Mouse (Mus musculus): Measurements from ENCODE around the gene Pla2g5. TPM values are rescaled to one million over a fixed set of nuclear protein-coding genes. Genes with fewer than 3 reads are reported as not detected.

The Pla2g5 gene
- polyA plus RNA-seq, 1 experiment from 2014 or later: 0.35 TPM

DNA sequence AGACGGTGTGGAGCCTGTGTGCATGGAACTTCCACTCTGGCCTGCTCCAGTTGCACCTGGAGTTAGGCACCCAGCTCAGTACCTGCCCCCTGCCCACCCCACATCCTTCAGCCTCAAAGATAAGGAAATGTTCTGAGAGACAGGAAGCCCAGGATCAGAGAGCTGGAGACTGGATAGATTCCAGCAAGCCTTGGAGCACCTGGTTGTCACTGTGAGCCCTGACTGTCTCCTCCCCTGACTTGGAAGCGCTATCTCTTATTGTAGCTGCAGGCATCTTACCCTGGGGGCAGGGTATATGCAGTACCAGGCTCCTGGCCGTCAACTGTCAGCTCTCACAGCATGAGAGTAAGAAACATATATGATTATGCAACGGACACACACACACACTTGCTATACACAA is 107.8 kb downstream of the Pla2g5 start:
- Histone ChIP-seq H3K27ac (ENCODE audit: low read depth, low read length) (no peak overlapping the region), H3K9me3 (ENCODE audit: control insufficient read depth, low read length) (no peaks in the 10 kb centered on the region), H3K9ac (ENCODE audit: low read depth, low read length) (no peak overlapping the region), H3K4me2 (replicated peaks; ENCODE audit: low read depth, low read length) (no peak overlapping the region), H3K4me1 (ENCODE audit: control insufficient read depth, insufficient read depth, low read length) (no peaks in the 10 kb centered on the region), H3K36me3 (ENCODE audit: control insufficient read depth, insufficient read depth, low read length) (no peaks in the 10 kb centered on the region), H3K4me3 (ENCODE audit: low read length) (no peak overlapping the region), H3K27me3 (ENCODE audit: control insufficient read depth, insufficient read depth, low read length) (no peaks in the 10 kb centered on the region)
- ATAC-seq (ENCODE audit: low FRiP score, low TSS enrichment): no peak
- 79% methylated on average over 4 of the region's 4 CpGs for WGBS

DNA sequence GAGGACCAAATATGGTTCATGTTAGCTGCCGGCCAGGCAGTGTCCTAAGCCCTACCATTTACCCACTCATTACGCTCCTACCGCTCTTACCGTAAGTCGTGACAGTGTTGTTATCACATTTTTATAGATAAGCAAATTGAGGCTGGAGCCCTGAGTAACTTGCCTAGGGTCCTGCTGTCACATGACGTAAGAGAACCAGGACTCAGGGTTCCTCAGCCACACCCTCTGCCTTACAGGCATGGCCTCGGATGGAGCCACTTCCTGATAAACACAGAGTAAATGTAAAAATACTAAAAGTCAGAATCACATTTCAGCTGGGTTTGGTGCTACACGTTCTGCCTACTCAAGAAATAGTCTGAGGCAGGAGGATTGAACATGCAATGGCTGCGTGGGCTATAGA is 108.8 kb downstream of the Pla2g5 start:
- Histone ChIP-seq H3K4me1 (ENCODE audit: control insufficient read depth, insufficient read depth, low read length) (no peaks in the 10 kb centered on the region), H3K9ac (ENCODE audit: low read depth, low read length) (no peak overlapping the region), H3K27me3 (ENCODE audit: control insufficient read depth, insufficient read depth, low read length) (no peaks in the 10 kb centered on the region), H3K9me3 (ENCODE audit: control insufficient read depth, low read length) (no peaks in the 10 kb centered on the region), H3K36me3 (ENCODE audit: control insufficient read depth, insufficient read depth, low read length) (no peaks in the 10 kb centered on the region), H3K4me2 (replicated peaks; ENCODE audit: low read depth, low read length) (no peak overlapping the region), H3K4me3 (ENCODE audit: low read length) (no peak overlapping the region), H3K27ac (ENCODE audit: low read depth, low read length) (no peak overlapping the region)
- ATAC-seq (ENCODE audit: low FRiP score, low TSS enrichment): no peak
- WGBS: 79% methylated on average over 9 of the region's 9 CpGs

DNA sequence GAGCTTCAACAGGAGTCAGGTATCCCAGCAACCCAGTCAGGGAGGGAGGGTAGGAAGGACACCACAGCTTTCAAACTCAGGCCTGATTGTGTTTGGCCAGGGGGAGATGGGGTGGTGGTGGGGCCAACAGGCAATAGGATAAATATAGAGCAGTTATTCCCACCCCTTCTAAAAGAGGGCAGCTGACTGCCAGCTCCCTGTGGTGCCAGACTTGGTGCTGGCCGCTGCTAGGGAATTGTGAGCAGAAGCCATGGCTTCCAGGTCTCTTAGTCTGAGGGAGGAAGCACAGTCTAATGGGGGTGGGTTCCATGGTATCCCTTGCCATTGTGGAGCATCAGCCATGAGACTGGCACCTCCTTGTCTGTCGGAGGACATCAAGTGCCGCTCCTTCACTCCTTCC is 109.7 kb downstream of the Pla2g5 start:
- Histone ChIP-seq H3K27ac (ENCODE audit: low read depth, low read length) (no peak overlapping the region), H3K36me3 (ENCODE audit: control insufficient read depth, insufficient read depth, low read length) (no peaks in the 10 kb centered on the region), H3K9me3 (ENCODE audit: control insufficient read depth, low read length) (no peaks in the 10 kb centered on the region), H3K27me3 (ENCODE audit: control insufficient read depth, insufficient read depth, low read length) (no peaks in the 10 kb centered on the region), H3K9ac (ENCODE audit: low read depth, low read length) (no peak overlapping the region), H3K4me3 (ENCODE audit: low read length) (no peak overlapping the region), H3K4me1 (ENCODE audit: control insufficient read depth, insufficient read depth, low read length) (no peaks in the 10 kb centered on the region), H3K4me2 (replicated peaks; ENCODE audit: low read depth, low read length) (no peak overlapping the region)
- no peak for ATAC-seq (ENCODE audit: low FRiP score, low TSS enrichment)
- WGBS: 92% methylated on average over 3 of the region's 3 CpGs

DNA sequence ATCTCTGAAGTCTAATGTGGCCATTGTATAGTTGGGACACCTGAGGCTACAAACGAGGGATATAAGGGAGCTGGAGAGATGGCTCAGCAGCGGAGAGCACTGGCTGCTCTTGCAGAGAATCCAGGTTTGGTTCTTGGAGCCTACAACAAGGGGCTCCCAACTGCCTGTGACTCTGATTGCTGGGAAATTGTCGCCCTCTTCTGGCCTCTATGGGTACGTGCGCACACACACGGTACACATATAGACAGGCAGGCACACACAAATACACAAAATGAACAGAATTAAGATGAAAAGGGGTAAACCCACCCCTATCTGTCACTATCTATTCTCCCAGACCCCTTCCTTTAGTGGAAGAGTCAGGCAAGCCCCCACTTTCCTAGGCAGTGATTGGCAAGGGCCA is 110.7 kb downstream of the Pla2g5 start:
- ATAC-seq (ENCODE audit: low FRiP score, low TSS enrichment): no peak
- Histone ChIP-seq H3K9ac (ENCODE audit: low read depth, low read length) (no peak overlapping the region), H3K9me3 (ENCODE audit: control insufficient read depth, low read length) (no peaks in the 10 kb centered on the region), H3K36me3 (ENCODE audit: control insufficient read depth, insufficient read depth, low read length) (no peaks in the 10 kb centered on the region), H3K27ac (ENCODE audit: low read depth, low read length) (no peak overlapping the region), H3K4me1 (ENCODE audit: control insufficient read depth, insufficient read depth, low read length) (no peaks in the 10 kb centered on the region), H3K27me3 (ENCODE audit: control insufficient read depth, insufficient read depth, low read length) (no peaks in the 10 kb centered on the region), H3K4me3 (ENCODE audit: low read length) (no peak overlapping the region), H3K4me2 (replicated peaks; ENCODE audit: low read depth, low read length) (no peak overlapping the region)
- WGBS: 87% methylated on average over 6 of the region's 6 CpGs

Other genes starting within 250 kb of the Pla2g5 start
- 0.11 and 0.13 TPM in 2 replicates for gene Vwa5b1, start 227.6 kb downstream of the Pla2g5 start, polyA plus RNA-seq (2014; fragmentation: Nextera tagmentation; extraction: Ambion mirVana)
- gene Pla2g2c, start 138.7 kb downstream of the Pla2g5 start, polyA plus RNA-seq (2014; fragmentation: Nextera tagmentation; extraction: Ambion mirVana): 0.46 and 0.81 TPM in 2 replicates
- 1.3 and 2.0 TPM in 2 replicates for gene Ubxn10, start 126.3 kb downstream of the Pla2g5 start, polyA plus RNA-seq (2014; fragmentation: Nextera tagmentation; extraction: Ambion mirVana)
- gene Pla2g2f, start 105.9 kb downstream of the Pla2g5 start, polyA plus RNA-seq (2014; fragmentation: Nextera tagmentation; extraction: Ambion mirVana): not detected in 2 replicates
- gene Pla2g2d, start 87.7 kb downstream of the Pla2g5 start, polyA plus RNA-seq (2014; fragmentation: Nextera tagmentation; extraction: Ambion mirVana): not detected in 2 replicates
- not detected in 2 replicates for gene Gm13030, start 10.5 kb upstream of the Pla2g5 start, polyA plus RNA-seq (2014; fragmentation: Nextera tagmentation; extraction: Ambion mirVana)
- gene Pla2g2e, start 14.5 kb upstream of the Pla2g5 start, polyA plus RNA-seq (2014; fragmentation: Nextera tagmentation; extraction: Ambion mirVana): 0.76 and 0.84 TPM in 2 replicates
- gene Otud3, start 50.5 kb upstream of the Pla2g5 start, polyA plus RNA-seq (2014; fragmentation: Nextera tagmentation; extraction: Ambion mirVana): 3.0 and 4.2 TPM in 2 replicates
- 4.3 and 5.8 TPM in 2 replicates for gene Rnf186, start 103.6 kb upstream of the Pla2g5 start, polyA plus RNA-seq (2014; fragmentation: Nextera tagmentation; extraction: Ambion mirVana)
- gene Tmco4, start 109.4 kb upstream of the Pla2g5 start, polyA plus RNA-seq (2014; fragmentation: Nextera tagmentation; extraction: Ambion mirVana): 3.5 and 4.7 TPM in 2 replicates
- 0.10 and 0.12 TPM in 2 replicates for gene Htr6, start 212.1 kb upstream of the Pla2g5 start, polyA plus RNA-seq (2014; fragmentation: Nextera tagmentation; extraction: Ambion mirVana)
- 15.5 and 22.3 TPM in 2 replicates for gene Nbl1, start 229.5 kb upstream of the Pla2g5 start, polyA plus RNA-seq (2014; fragmentation: Nextera tagmentation; extraction: Ambion mirVana)

Data from kidney, embryonic 14.5 days (tissue).